Mouse (Mus musculus): Measurements from ENCODE around the gene Srrm3.

DNA sequence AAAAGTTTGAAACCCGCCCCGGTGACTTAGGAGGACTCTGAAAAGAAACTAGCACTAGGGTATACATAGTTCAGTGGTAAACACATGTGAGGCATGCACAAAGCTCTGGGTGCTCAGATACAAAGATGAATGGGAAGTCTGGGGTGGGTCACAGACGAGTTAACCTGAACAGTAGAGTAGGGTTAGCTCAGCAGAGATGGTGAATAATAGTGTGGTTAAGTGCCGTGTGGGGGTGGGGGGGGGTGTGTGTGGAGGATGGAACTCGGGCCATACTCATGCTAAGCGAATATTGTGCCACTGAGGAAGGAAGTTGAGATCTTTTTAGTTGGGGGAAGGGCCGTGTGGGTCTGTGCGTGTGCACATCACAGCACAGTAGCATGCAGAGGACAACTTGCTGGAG is 26.4 kb upstream of the Srrm3 start:
- TF ChIP-seq CTCF (IDR thresholded peaks at IDR 0.05; ENCODE audit: low read depth) (no peak), EP300 (IDR thresholded peaks at IDR 0.05; ENCODE audit: low read depth) (no peak)

Measured in liver, postnatal 0 days (tissue).